Mouse (Mus musculus): ENCODE measurements around the gene Clca1.

Gene Clca1

GRCm38 (mm10) chr3:144976091-144976490 is 56.5 kb downstream of the Clca1 start:
- peaks cover 23% of the 10 kb centered on the region for H3K4me1 ChIP-seq (replicated peaks; ENCODE audit: low read depth, low read length)
- TF ChIP-seq NANOG (IDR thresholded peaks at IDR 0.05; ENCODE audit: borderline replicate concordance, low read length), result no peak
- no peak for TF ChIP-seq CTCF (conservative IDR thresholded peaks at IDR 0.05; ENCODE audit: low read length)
- TF ChIP-seq POU5F1 (IDR thresholded peaks at IDR 0.05; ENCODE audit: borderline replicate concordance, low read length), result no peak
- no peaks in the 10 kb centered on the region for H3K27me3 ChIP-seq (ENCODE audit: insufficient read depth, low read length)
- 0 out of 2 replicates have a peak, but pooled peaks cover 6% of the 10 kb centered on the region for H3K9me3 ChIP-seq (ENCODE audit: low read length)
- H3K4me3 ChIP-seq (replicated peaks; ENCODE audit: low read length), result no peak overlapping the region
- H3K36me3 ChIP-seq (ENCODE audit: insufficient read depth, low read length), result no peaks in the 10 kb centered on the region

- H3K4me1 ChIP-seq (replicated peaks; ENCODE audit: low read depth, low read length), result peaks cover 19% of the 10 kb centered on the region
- H3K27me3 ChIP-seq (ENCODE audit: insufficient read depth, low read length), result no peaks in the 10 kb centered on the region
- no peak for TF ChIP-seq CTCF (conservative IDR thresholded peaks at IDR 0.05; ENCODE audit: low read length)
- TF ChIP-seq NANOG (IDR thresholded peaks at IDR 0.05; ENCODE audit: borderline replicate concordance, low read length), result no peak
- no peak for TF ChIP-seq POU5F1 (IDR thresholded peaks at IDR 0.05; ENCODE audit: borderline replicate concordance, low read length)
- no peaks in the 10 kb centered on the region for H3K36me3 ChIP-seq (ENCODE audit: insufficient read depth, low read length)
- 0 out of 2 replicates have a peak, but pooled peaks cover 6% of the 10 kb centered on the region for H3K9me3 ChIP-seq (ENCODE audit: low read length)
- no peak within 1 kb of the TSS for H3K4me3 ChIP-seq (replicated peaks; ENCODE audit: low read length)
Measured at GRCm38 (mm10) chr3:144974945-144975344, 57.6 kb downstream of the Clca1 start, which contains the start of gene Clca4a. Clca4a (minus strand) TSS chr3:144975045.

- H3K36me3 ChIP-seq (ENCODE audit: insufficient read depth, low read length), result no peaks in the 10 kb centered on the region
- no peaks in the 10 kb centered on the region for H3K4me1 ChIP-seq (replicated peaks; ENCODE audit: low read depth, low read length)
- TF ChIP-seq CTCF (conservative IDR thresholded peaks at IDR 0.05; ENCODE audit: low read length) (no peak), POU5F1 (IDR thresholded peaks at IDR 0.05; ENCODE audit: borderline replicate concordance, low read length) (no peak), NANOG (IDR thresholded peaks at IDR 0.05; ENCODE audit: borderline replicate concordance, low read length) (no peak)
- no peak overlapping the region for H3K4me3 ChIP-seq (replicated peaks; ENCODE audit: low read length)
- H3K9me3 ChIP-seq (ENCODE audit: low read length), result no peaks in the 10 kb centered on the region
- H3K27me3 ChIP-seq (ENCODE audit: insufficient read depth, low read length), result no peaks in the 10 kb centered on the region
Measured at GRCm38 (mm10) chr3:144971553-144972270, 60.9 kb downstream of the Clca1 start.

- Histone ChIP-seq H3K4me3 (replicated peaks; ENCODE audit: low read length) (no peak overlapping the region), H3K36me3 (ENCODE audit: insufficient read depth, low read length) (no peaks in the 10 kb centered on the region), H3K4me1 (replicated peaks; ENCODE audit: low read depth, low read length) (no peaks in the 10 kb centered on the region; the same call in 1 of the 2 replicates), H3K27me3 (ENCODE audit: insufficient read depth, low read length) (no peaks in the 10 kb centered on the region), H3K9me3 (ENCODE audit: low read length) (no peaks in the 10 kb centered on the region)
- TF ChIP-seq CTCF (conservative IDR thresholded peaks at IDR 0.05; ENCODE audit: low read length) (no peak), NANOG (IDR thresholded peaks at IDR 0.05; ENCODE audit: borderline replicate concordance, low read length) (no peak), POU5F1 (IDR thresholded peaks at IDR 0.05; ENCODE audit: borderline replicate concordance, low read length) (no peak)
Measured at GRCm38 (mm10) chr3:144969755-144970154, 62.8 kb downstream of the Clca1 start.

GRCm38 (mm10) chr3:144966074-144966473 is 66.5 kb downstream of the Clca1 start:
- Histone ChIP-seq H3K4me1 (replicated peaks; ENCODE audit: low read depth, low read length) (no peaks in the 10 kb centered on the region; the same call in 1 of the 2 replicates), H3K36me3 (ENCODE audit: insufficient read depth, low read length) (no peaks in the 10 kb centered on the region), H3K9me3 (ENCODE audit: low read length) (peaks cover 7% of the 10 kb centered on the region; the same call in 1 of the 2 replicates), H3K4me3 (replicated peaks; ENCODE audit: low read length) (no peak overlapping the region), H3K27me3 (ENCODE audit: insufficient read depth, low read length) (no peaks in the 10 kb centered on the region)
- TF ChIP-seq NANOG (IDR thresholded peaks at IDR 0.05; ENCODE audit: borderline replicate concordance, low read length) (no peak), CTCF (conservative IDR thresholded peaks at IDR 0.05; ENCODE audit: low read length) (no peak), POU5F1 (IDR thresholded peaks at IDR 0.05; ENCODE audit: borderline replicate concordance, low read length) (no peak)

All from E14TG2a.4 (cell line).